ENCODE assay signal across 11 mouse cellular contexts in genomic region chr6:37552760-37553159, GRCm38 (mm10). TPM values are rescaled to one million over a fixed set of nuclear protein-coding genes. Genes with fewer than 3 reads are reported as not detected.
DNase-seq lines count a peak whose midpoint lies in the region; ATAC-seq and TF ChIP-seq lines count a peak whose summit lies in the region.
"Had no signal": no experiment of that assay in that cellular context is flagged by ENCODE, and none has a peak within 500 bp of the region (broad histone marks: within the 10 kb centered on the region; RNA-seq: fewer than 3 reads in every experiment).

No protein-coding gene starts in this region.

- H3K9ac ChIP-seq in forebrain, embryonic 14.5 days (ENCODE audit: low read length) = no peak overlapping the region
- no peak overlapping the region for H3K9ac ChIP-seq in forebrain, embryonic 16.5 days (replicated peaks; ENCODE audit: low read depth, low read length)
- no peak overlapping the region for H3K9ac ChIP-seq in midbrain, postnatal 0 days (replicated peaks; ENCODE audit: low read length, poor library complexity, severe bottlenecking)
- no peak overlapping the region for H3K9ac ChIP-seq in midbrain, embryonic 13.5 days (replicated peaks)
- H3K9ac ChIP-seq: midbrain, embryonic 12.5 days; stomach, embryonic 15.5 days had no signal

- H3K4me2 ChIP-seq in forebrain, embryonic 14.5 days (ENCODE audit: low read length) = no peak overlapping the region
- H3K4me2 ChIP-seq in forebrain, embryonic 16.5 days (ENCODE audit: low read length) = no peak overlapping the region
- H3K4me2 ChIP-seq in midbrain, postnatal 0 days (ENCODE audit: low read depth, low read length, poor library complexity, severe bottlenecking) = no peak overlapping the region
- no peak overlapping the region for H3K4me2 ChIP-seq in midbrain, embryonic 13.5 days (replicated peaks)
- H3K4me2 ChIP-seq: midbrain, embryonic 12.5 days; stomach, embryonic 15.5 days had no signal

- WGBS in forebrain, embryonic 14.5 days = 84% methylated on average over 2 of the region's 2 CpGs
- 91% methylated on average over 2 of the region's 2 CpGs for WGBS in forebrain, embryonic 16.5 days
- WGBS in midbrain, postnatal 0 days = 84% methylated on average over 2 of the region's 2 CpGs
- WGBS in midbrain, embryonic 13.5 days = 84% methylated on average over 2 of the region's 2 CpGs

- H3K27me3 ChIP-seq in forebrain, embryonic 14.5 days (replicated peaks; ENCODE audit: control insufficient read depth, insufficient read depth, low read length) = no peaks in the 10 kb centered on the region
- no peaks in the 10 kb centered on the region for H3K27me3 ChIP-seq in forebrain, embryonic 16.5 days (replicated peaks; ENCODE audit: control insufficient read depth, insufficient read depth, low read length)
- H3K27me3 ChIP-seq in midbrain, postnatal 0 days (ENCODE audit: insufficient read depth, low read length) = no peaks in the 10 kb centered on the region
- H3K27me3 ChIP-seq in midbrain, embryonic 13.5 days = no peaks in the 10 kb centered on the region
- H3K27me3 ChIP-seq in splenic B cell, adult 2 months (ENCODE audit: control insufficient read depth, insufficient read depth, low read length, poor library complexity, severe bottlenecking) = no peaks in the 10 kb centered on the region
- H3K27me3 ChIP-seq: midbrain, embryonic 12.5 days; stomach, embryonic 15.5 days had no signal

- H3K36me3 ChIP-seq in forebrain, embryonic 14.5 days (ENCODE audit: control insufficient read depth, insufficient read depth, low read length) = no peaks in the 10 kb centered on the region
- H3K36me3 ChIP-seq in forebrain, embryonic 16.5 days (ENCODE audit: control insufficient read depth, insufficient read depth) = no peaks in the 10 kb centered on the region
- H3K36me3 ChIP-seq in midbrain, postnatal 0 days (ENCODE audit: insufficient read depth, low read length) = no peaks in the 10 kb centered on the region
- no peaks in the 10 kb centered on the region for H3K36me3 ChIP-seq in midbrain, embryonic 13.5 days
- no peaks in the 10 kb centered on the region for H3K36me3 ChIP-seq in splenic B cell, adult 2 months (ENCODE audit: control insufficient read depth, insufficient read depth, low read length, poor library complexity, severe bottlenecking)
- H3K36me3 ChIP-seq: midbrain, embryonic 12.5 days; stomach, embryonic 15.5 days had no signal

- no peaks in the 10 kb centered on the region for H3K4me1 ChIP-seq in forebrain, embryonic 14.5 days (ENCODE audit: control insufficient read depth, insufficient read depth, low read length)
- H3K4me1 ChIP-seq in forebrain, embryonic 16.5 days (replicated peaks; ENCODE audit: control insufficient read depth, insufficient read depth, low read length) = no peaks in the 10 kb centered on the region
- H3K4me1 ChIP-seq in midbrain, postnatal 0 days (ENCODE audit: insufficient read depth, low read length) = no peaks in the 10 kb centered on the region
- H3K4me1 ChIP-seq in midbrain, embryonic 13.5 days (replicated peaks) = no peaks in the 10 kb centered on the region
- H3K4me1 ChIP-seq: midbrain, embryonic 12.5 days; stomach, embryonic 15.5 days had no signal

- peak; percentile 11 for DNase-seq in forebrain, embryonic 14.5 days (ENCODE audit: low spot score)
- peak; percentile 2 for DNase-seq in midbrain, postnatal 0 days (ENCODE audit: low spot score)
- peak; percentile 31 for DNase-seq in embryo, embryonic 11 days
- peak; percentile 49 for DNase-seq in splenic B cell, adult 2 months (ENCODE audit: low read depth, low spot score)
- no peak for DNase-seq in MN1 (ENCODE audit: low spot score)
- DNase-seq in gastrocnemius, adult 8-10 months (ENCODE audit: low spot score in 2 of 2) = no peak

- peak; percentile 52 for TF ChIP-seq CTCF in midbrain, postnatal 0 days (IDR thresholded peaks at IDR 0.05)

- H3K9me3 ChIP-seq in forebrain, embryonic 14.5 days (replicated peaks; ENCODE audit: control insufficient read depth, low read length) = no peaks in the 10 kb centered on the region
- no peaks in the 10 kb centered on the region for H3K9me3 ChIP-seq in forebrain, embryonic 16.5 days (ENCODE audit: control insufficient read depth, low read length)
- H3K9me3 ChIP-seq in midbrain, postnatal 0 days (ENCODE audit: low read length) = no peaks in the 10 kb centered on the region
- no peaks in the 10 kb centered on the region for H3K9me3 ChIP-seq in midbrain, embryonic 13.5 days
- H3K9me3 ChIP-seq: midbrain, embryonic 12.5 days; stomach, embryonic 15.5 days had no signal

- no peak for ATAC-seq in forebrain, embryonic 14.5 days
- no peak for ATAC-seq in forebrain, embryonic 16.5 days
- ATAC-seq in midbrain, postnatal 0 days (ENCODE audit: low FRiP score) = no peak
- ATAC-seq in midbrain, embryonic 13.5 days = no peak

- no peak overlapping the region for H3K4me3 ChIP-seq in forebrain, embryonic 14.5 days (ENCODE audit: low read depth, low read length)
- H3K4me3 ChIP-seq in forebrain, embryonic 16.5 days (replicated peaks; ENCODE audit: low read length) = no peak overlapping the region
- H3K4me3 ChIP-seq in midbrain, postnatal 0 days (ENCODE audit: low read depth, low read length) = no peak overlapping the region
- no peak overlapping the region for H3K4me3 ChIP-seq in midbrain, embryonic 13.5 days (replicated peaks)
- H3K4me3 ChIP-seq: midbrain, embryonic 12.5 days; stomach, embryonic 15.5 days had no signal

- no peak overlapping the region for H3K27ac ChIP-seq in forebrain, embryonic 14.5 days (ENCODE audit: low read depth, low read length)
- no peak overlapping the region for H3K27ac ChIP-seq in forebrain, embryonic 16.5 days (ENCODE audit: low read length)
- no peak overlapping the region for H3K27ac ChIP-seq in midbrain, postnatal 0 days (ENCODE audit: low read depth, low read length)
- H3K27ac ChIP-seq in midbrain, embryonic 13.5 days = no peak overlapping the region
- H3K27ac ChIP-seq: midbrain, embryonic 12.5 days; stomach, embryonic 15.5 days had no signal

RNA-seq across cellular contexts. Expression of gene Akr1d1, which starts 22.8 kb away (rescaled TPM):
- polyA plus RNA-seq in forebrain, embryonic 14.5 days (2014; fragmentation: Nextera tagmentation; extraction: Ambion mirVana) = not detected in 2 replicates
- polyA plus RNA-seq in forebrain, embryonic 16.5 days (2015; fragmentation: Nextera tagmentation; extraction: Ambion mirVana) = not detected in 2 replicates
- total RNA-seq in midbrain, postnatal 0 days (2014; rRNA removed) = not detected in 2 replicates
- not detected in 2 replicates for polyA plus RNA-seq in midbrain, postnatal 0 days (2015; fragmentation: Nextera tagmentation; extraction: Ambion mirVana)
- not detected in 2 replicates for polyA plus RNA-seq in midbrain, embryonic 13.5 days (2015; fragmentation: Nextera tagmentation; extraction: Ambion mirVana)
- total RNA-seq in gastrocnemius, adult 8-10 months (2022) = under 1 TPM in 1 of 4 experiments, not detected in 3; 0.82 TPM
- polyA plus RNA-seq: heart, embryonic 14.5 days; midbrain, embryonic 12.5 days had no signal

Comparison
In these comparisons a context has a peak if more than half of its experiments do, and no peak if none do; other contexts are left out.
1. DNase-seq: peak in forebrain, embryonic 14.5 days (single experiment), midbrain, postnatal 0 days (single experiment), embryo, embryonic 11 days (single experiment) and splenic B cell, adult 2 months (single experiment); none in MN1 (single experiment) and gastrocnemius, adult 8-10 months (0 of 2).